Mouse (Mus musculus): ENCODE data around the gene Nup62. TPM values are rescaled to one million over a fixed set of nuclear protein-coding genes. Genes with fewer than 3 reads are reported as not detected.

Gene Nup62
- polyA plus RNA-seq, 1 experiment from 2014 or later, result 49.0 TPM

DNA sequence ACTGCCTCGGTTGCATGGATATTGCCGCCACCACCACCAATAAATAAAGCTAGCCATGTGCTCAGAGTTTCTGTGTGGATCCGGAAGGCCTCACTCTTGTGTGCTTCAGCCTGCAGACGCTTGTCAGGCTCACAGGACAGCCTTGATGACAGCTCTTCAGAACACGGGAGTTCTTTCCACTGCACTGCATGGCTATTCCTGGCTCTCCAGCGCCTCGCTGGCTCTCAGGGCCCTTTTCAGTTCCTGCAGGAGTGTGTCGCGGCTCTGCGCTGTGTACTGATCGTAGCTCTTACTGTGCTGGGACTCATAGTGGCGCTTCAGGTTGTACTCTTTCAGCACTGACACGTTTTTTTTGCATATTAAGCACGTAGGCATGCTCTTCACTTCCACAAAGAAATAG is 61.9 kb downstream of the Nup62 start:
- peaks cover 41% of the 10 kb centered on the region for H3K36me3 ChIP-seq (ENCODE audit: control insufficient read depth, insufficient read depth, low read length)
- ATAC-seq (replicated peaks; ENCODE audit: insufficient number of reproducible peaks, low FRiP score, low TSS enrichment), result no peak; the same call in 1 of the 2 replicates
- no peaks in the 10 kb centered on the region for H3K27me3 ChIP-seq (ENCODE audit: control insufficient read depth, insufficient read depth, low read length)
- H3K27ac ChIP-seq (ENCODE audit: low read depth, low read length), result peak overlapping the region; percentile 66
- no peak overlapping the region for H3K4me2 ChIP-seq
- no peak overlapping the region for H3K4me3 ChIP-seq (ENCODE audit: low read depth, low read length)
- 67% methylated on average over 14 of the region's 14 CpGs for WGBS (ENCODE audit: insufficient replicate concordance)
- H3K9ac ChIP-seq (ENCODE audit: low read depth, low read length), result no peak overlapping the region
- H3K4me1 ChIP-seq (ENCODE audit: control insufficient read depth, insufficient read depth, low read length), result peaks cover 24% of the 10 kb centered on the region
- no peaks in the 10 kb centered on the region for H3K9me3 ChIP-seq (replicated peaks; ENCODE audit: control insufficient read depth, low read length)

MicroRNA genes within 50 kb of the gene (microRNA counts, 519-probe panel; counts per million panel counts)
- 32.2 counts per million for microRNA mmu-miR-707

Small RNA genes lying within 50 kb of the gene (microRNA-seq; reads per million reads assigned to microRNA genes)
- gene Mir707 (ENCODE audit: borderline number of aligned reads), result not detected

Other genes starting within 250 kb of the Nup62 start
- gene Napsa, start 243.7 kb upstream of the Nup62 start, polyA plus RNA-seq (2014; fragmentation: Nextera tagmentation; extraction: Ambion mirVana), result 0.70 TPM in 1 of 2 replicates, not detected in the other
- 0.07 and 0.23 TPM in 2 replicates for gene Kcnc3, start 225.4 kb upstream of the Nup62 start, polyA plus RNA-seq (2014; fragmentation: Nextera tagmentation; extraction: Ambion mirVana)
- 0.31 and 0.56 TPM in 2 replicates for gene Myh14, start 145.2 kb upstream of the Nup62 start, polyA plus RNA-seq (2014; fragmentation: Nextera tagmentation; extraction: Ambion mirVana)
- gene Izumo2, start 107.3 kb upstream of the Nup62 start, polyA plus RNA-seq (2014; fragmentation: Nextera tagmentation; extraction: Ambion mirVana), result not detected in 2 replicates
- 30.6 and 34.1 TPM in 2 replicates for gene Vrk3, start 67.7 kb upstream of the Nup62 start, polyA plus RNA-seq (2014; fragmentation: Nextera tagmentation; extraction: Ambion mirVana)
- 0.58 and 1.2 TPM in 2 replicates for gene Zfp473, start 65.0 kb upstream of the Nup62 start, polyA plus RNA-seq (2014; fragmentation: Nextera tagmentation; extraction: Ambion mirVana)
- gene Il4i1, start 299 bp downstream of the Nup62 start, polyA plus RNA-seq (2014; fragmentation: Nextera tagmentation; extraction: Ambion mirVana), result 0.14 and 1.2 TPM in 2 replicates
- 1.6 and 1.9 TPM in 2 replicates for gene Atf5, start 570 bp downstream of the Nup62 start, polyA plus RNA-seq (2014; fragmentation: Nextera tagmentation; extraction: Ambion mirVana)
- 38.6 and 53.9 TPM in 2 replicates for gene Akt1s1, start 32.9 kb downstream of the Nup62 start, polyA plus RNA-seq (2014; fragmentation: Nextera tagmentation; extraction: Ambion mirVana)
- gene Tbc1d17, start 33.0 kb downstream of the Nup62 start, polyA plus RNA-seq (2014; fragmentation: Nextera tagmentation; extraction: Ambion mirVana), result 48.2 and 49.2 TPM in 2 replicates
- 18.9 and 19.2 TPM in 2 replicates for gene Pnkp, start 41.1 kb downstream of the Nup62 start, polyA plus RNA-seq (2014; fragmentation: Nextera tagmentation; extraction: Ambion mirVana)
- 205 and 218 TPM in 2 replicates for gene Ptov1, start 53.7 kb downstream of the Nup62 start, polyA plus RNA-seq (2014; fragmentation: Nextera tagmentation; extraction: Ambion mirVana)
- 47.3 and 51.9 TPM in 2 replicates for gene Med25, start 76.6 kb downstream of the Nup62 start, polyA plus RNA-seq (2014; fragmentation: Nextera tagmentation; extraction: Ambion mirVana)
- gene Fuz, start 80.0 kb downstream of the Nup62 start, polyA plus RNA-seq (2014; fragmentation: Nextera tagmentation; extraction: Ambion mirVana), result 12.2 and 12.8 TPM in 2 replicates
- 69.1 and 77.3 TPM in 2 replicates for gene Ap2a1, start 113.4 kb downstream of the Nup62 start, polyA plus RNA-seq (2014; fragmentation: Nextera tagmentation; extraction: Ambion mirVana)
- gene Tsks, start 127.1 kb downstream of the Nup62 start, polyA plus RNA-seq (2014; fragmentation: Nextera tagmentation; extraction: Ambion mirVana), result not detected in 2 replicates
- 10.0 and 10.5 TPM in 2 replicates for gene Cpt1c, start 158.8 kb downstream of the Nup62 start, polyA plus RNA-seq (2014; fragmentation: Nextera tagmentation; extraction: Ambion mirVana)
- gene Prmt1, start 170.5 kb downstream of the Nup62 start, polyA plus RNA-seq (2014; fragmentation: Nextera tagmentation; extraction: Ambion mirVana), result 179 and 194 TPM in 2 replicates
- gene Irf3, start 181.6 kb downstream of the Nup62 start, polyA plus RNA-seq (2014; fragmentation: Nextera tagmentation; extraction: Ambion mirVana), result 57.3 and 61.4 TPM in 2 replicates
- gene Bcl2l12, start 182.6 kb downstream of the Nup62 start, polyA plus RNA-seq (2014; fragmentation: Nextera tagmentation; extraction: Ambion mirVana), result 41.0 and 43.2 TPM in 2 replicates
- 37.9 and 42.5 TPM in 2 replicates for gene Scaf1, start 200.3 kb downstream of the Nup62 start, polyA plus RNA-seq (2014; fragmentation: Nextera tagmentation; extraction: Ambion mirVana)
- gene Rras, start 201.9 kb downstream of the Nup62 start, polyA plus RNA-seq (2014; fragmentation: Nextera tagmentation; extraction: Ambion mirVana), result 74.4 and 76.1 TPM in 2 replicates
- gene Prr12, start 236.8 kb downstream of the Nup62 start, polyA plus RNA-seq (2014; fragmentation: Nextera tagmentation; extraction: Ambion mirVana), result 7.9 and 12.1 TPM in 2 replicates
- gene Nosip, start 246.3 kb downstream of the Nup62 start, polyA plus RNA-seq (2014; fragmentation: Nextera tagmentation; extraction: Ambion mirVana), result 54.2 and 58.9 TPM in 2 replicates
- 11.7 and 13.3 TPM in 2 replicates for gene Prrg2, start 246.6 kb downstream of the Nup62 start, polyA plus RNA-seq (2014; fragmentation: Nextera tagmentation; extraction: Ambion mirVana)